Mouse (Mus musculus): ENCODE data around the gene Runx1.

GRCm38 (mm10) chr16:92818480-92819269 lies 7.3 kb downstream of the Runx1 start:
- TF ChIP-seq POLR2A (IDR thresholded peaks at IDR 0.05; ENCODE audit: extremely low read depth, insufficient read depth, low read length) (no peak), CTCF (IDR thresholded peaks at IDR 0.05; ENCODE audit: extremely low read depth, insufficient read depth, low read length) (no peak)

Measured in cortical plate, adult 2 months (tissue).